Mouse (Mus musculus) hindbrain, embryonic 12.5 days (tissue): ENCODE measurements around the gene Chgb. TPM values are rescaled to one million over a fixed set of nuclear protein-coding genes. Genes with fewer than 3 reads are reported as not detected.

Experiments
- ATAC-seq: fragments of 200-750 bp; cut with Nextera tagmentation; 2 replicates; pipeline ENCODE4 v1.8.0; 2017; ENCODE audit warnings: moderate TSS enrichment; ENCODE audit not compliant: low FRiP score
- H3K27ac ChIP-seq: fragments of 300-500 bp; sonication (generic); 2 replicates; pipeline ENCODE4 v1.5.1; 2016; ENCODE audit warnings: mild to moderate bottlenecking
- H3K27me3 ChIP-seq: fragments of 300-500 bp; sonication (generic); 2 replicates; pipeline ENCODE4 v1.6.1; 2016; ENCODE audit warnings: mild to moderate bottlenecking
- H3K36me3 ChIP-seq: fragments of 300-500 bp; sonication (generic); 2 replicates; pipeline ENCODE4 v1.6.1; 2016; ENCODE audit warnings: mild to moderate bottlenecking
- H3K4me1 ChIP-seq: fragments of 300-500 bp; sonication (generic); 2 replicates; pipeline ENCODE4 v1.6.1; 2016
- H3K4me2 ChIP-seq: fragments of 300-500 bp; sonication (generic); replicated peaks from 2 replicates; pipeline ENCODE4 v1.6.1; 2016; ENCODE audit warnings: mild to moderate bottlenecking
- H3K4me3 ChIP-seq: fragments of 300-500 bp; sonication (generic); 2 replicates; pipeline ENCODE4 v1.5.1; 2016; ENCODE audit warnings: mild to moderate bottlenecking
- H3K9ac ChIP-seq: fragments of 300-500 bp; sonication (generic); 2 replicates; pipeline ENCODE4 v1.6.1; 2016; ENCODE audit warnings: mild to moderate bottlenecking, moderate library complexity
- H3K9me3 ChIP-seq: fragments of 300-500 bp; sonication (generic); replicated peaks from 2 replicates; pipeline ENCODE4 v1.6.1; 2016; ENCODE audit warnings: mild to moderate bottlenecking
- WGBS: fragments of 180-500 bp; shearing (Covaris S2); methylation state at CpG from one replicate; pipeline ENCODE4 v1.1.7; 2016; 5-methylcytosine and 5-hydroxymethylcytosine counted together
- polyA plus RNA-seq: library from polyadenylated mRNA; unstranded; fragments of >200 nt; fragmentation: Nextera tagmentation; extraction: Ambion mirVana; gene quantifications from 2 replicates; pipeline ENCODE4 v1.2.1, GENCODE M21; 2016

Chgb gene
- polyA plus RNA-seq, 1 experiment from 2014 or later = 56.2 TPM

- Histone ChIP-seq H3K27me3 (no peaks in the 10 kb centered on the region), H3K4me1 (no peaks in the 10 kb centered on the region), H3K9me3 (no peaks in the 10 kb centered on the region), H3K4me3 (no peak overlapping the region), H3K4me2 (no peak overlapping the region), H3K36me3 (no peaks in the 10 kb centered on the region), H3K9ac (no peak overlapping the region), H3K27ac (no peak overlapping the region)
- ATAC-seq = no peak
- 70% methylated on average over 5 of the region's 5 CpGs for WGBS
Observed at GRCm38 (mm10) chr2:132757911-132758310, 23.2 kb upstream of the Chgb start.

DNA sequence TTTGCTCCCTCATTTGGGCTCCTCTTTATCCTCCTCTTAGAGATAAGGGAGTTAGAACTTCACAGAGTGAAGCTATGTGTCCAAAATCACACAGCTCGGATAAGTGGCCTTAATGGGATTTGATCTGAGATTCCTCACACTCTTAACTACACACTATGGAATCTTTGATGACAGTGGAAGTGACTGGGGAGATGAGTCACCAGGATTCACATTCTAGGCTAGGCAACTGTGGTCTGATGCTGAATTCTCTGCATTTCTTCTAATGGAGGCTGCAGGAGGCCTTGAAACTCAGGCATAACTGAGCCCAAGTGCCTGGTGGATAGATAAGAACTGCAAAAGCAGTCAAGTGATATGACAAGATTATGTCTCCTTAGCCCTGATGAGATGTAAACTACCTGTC is 10.3 kb upstream of the Chgb start:
- Histone ChIP-seq H3K9me3 (no peaks in the 10 kb centered on the region), H3K4me2 (no peak overlapping the region), H3K9ac (no peak overlapping the region), H3K27ac (no peak overlapping the region), H3K36me3 (no peaks in the 10 kb centered on the region), H3K4me1 (no peaks in the 10 kb centered on the region), H3K4me3 (no peak overlapping the region), H3K27me3 (no peaks in the 10 kb centered on the region)
- ATAC-seq = no peak
- 63% methylated on average over 1 of the region's 1 CpGs for WGBS

- no peaks in the 10 kb centered on the region for H3K9me3 ChIP-seq
- H3K4me3 ChIP-seq = peak overlapping the region; percentile 44
- no peaks in the 10 kb centered on the region for H3K27me3 ChIP-seq
- peak overlapping the region; percentile 74 for H3K9ac ChIP-seq
- H3K4me2 ChIP-seq = peak overlapping the region; percentile 67
- ATAC-seq = peak; percentile 98
- peak overlapping the region; percentile 96 for H3K27ac ChIP-seq
- peaks cover 14% of the 10 kb centered on the region for H3K4me1 ChIP-seq
- 1% methylated on average over 40 of the region's 41 CpGs for WGBS
- no peaks in the 10 kb centered on the region for H3K36me3 ChIP-seq
Observed at GRCm38 (mm10) chr2:132781439-132782068, 476 bp downstream of the Chgb start.

- Histone ChIP-seq H3K9ac (no peak overlapping the region), H3K4me1 (peaks cover 7% of the 10 kb centered on the region; the same call in 1 of the 2 replicates), H3K27me3 (no peaks in the 10 kb centered on the region), H3K9me3 (no peaks in the 10 kb centered on the region), H3K27ac (no peak overlapping the region), H3K36me3 (no peaks in the 10 kb centered on the region), H3K4me3 (no peak overlapping the region), H3K4me2 (no peak overlapping the region)
- WGBS = 84% methylated on average over 6 of the region's 6 CpGs
- no peak for ATAC-seq
Observed at GRCm38 (mm10) chr2:132784039-132784438, 3.0 kb downstream of the Chgb start.

DNA sequence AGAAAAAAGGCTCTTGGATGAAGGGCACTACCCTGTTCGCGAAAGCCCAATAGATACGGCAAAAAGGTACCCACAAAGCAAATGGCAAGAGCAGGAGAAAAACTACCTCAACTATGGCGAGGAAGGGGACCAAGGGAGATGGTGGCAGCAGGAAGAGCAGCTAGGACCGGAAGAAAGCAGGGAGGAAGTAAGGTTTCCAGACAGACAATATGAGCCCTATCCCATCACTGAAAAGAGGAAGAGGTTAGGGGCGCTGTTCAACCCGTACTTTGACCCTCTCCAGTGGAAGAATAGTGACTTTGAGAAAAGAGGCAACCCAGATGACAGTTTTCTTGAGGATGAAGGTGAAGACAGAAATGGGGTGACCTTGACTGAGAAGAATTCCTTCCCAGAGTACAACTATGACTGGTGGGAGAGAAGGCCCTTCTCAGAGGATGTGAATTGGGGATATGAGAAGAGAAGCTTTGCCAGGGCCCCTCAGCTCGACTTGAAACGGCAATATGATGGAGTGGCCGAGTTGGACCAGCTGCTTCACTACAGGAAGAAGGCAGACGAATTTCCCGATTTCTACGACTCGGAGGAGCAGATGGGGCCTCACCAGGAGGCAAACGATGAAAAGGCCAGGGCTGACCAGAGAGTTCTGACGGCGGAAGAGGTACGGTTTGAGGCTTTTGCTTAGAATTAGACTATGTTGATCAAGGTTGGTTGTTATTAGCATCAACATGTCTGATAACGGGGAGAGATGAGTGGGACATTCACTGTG is 12.5 kb downstream of the Chgb start:
- H3K4me3 ChIP-seq = no peak overlapping the region
- no peaks in the 10 kb centered on the region for H3K27me3 ChIP-seq
- no peak overlapping the region for H3K9ac ChIP-seq
- no peaks in the 10 kb centered on the region for H3K4me1 ChIP-seq
- H3K9me3 ChIP-seq = no peaks in the 10 kb centered on the region
- no peak overlapping the region for H3K27ac ChIP-seq
- WGBS = 86% methylated on average over 19 of the region's 19 CpGs
- no peak overlapping the region for H3K4me2 ChIP-seq
- H3K36me3 ChIP-seq = peaks cover 18% of the 10 kb centered on the region
- ATAC-seq = no peak

GRCm38 (mm10) chr2:132794204-132794586 is 13.1 kb downstream of the Chgb start:
- Histone ChIP-seq H3K27ac (no peak overlapping the region), H3K4me3 (no peak overlapping the region), H3K9me3 (no peaks in the 10 kb centered on the region), H3K4me2 (no peak overlapping the region), H3K27me3 (no peaks in the 10 kb centered on the region), H3K36me3 (peaks cover 18% of the 10 kb centered on the region), H3K4me1 (no peaks in the 10 kb centered on the region), H3K9ac (no peak overlapping the region)
- ATAC-seq = no peak
- WGBS = 88% methylated on average over 7 of the region's 7 CpGs

DNA sequence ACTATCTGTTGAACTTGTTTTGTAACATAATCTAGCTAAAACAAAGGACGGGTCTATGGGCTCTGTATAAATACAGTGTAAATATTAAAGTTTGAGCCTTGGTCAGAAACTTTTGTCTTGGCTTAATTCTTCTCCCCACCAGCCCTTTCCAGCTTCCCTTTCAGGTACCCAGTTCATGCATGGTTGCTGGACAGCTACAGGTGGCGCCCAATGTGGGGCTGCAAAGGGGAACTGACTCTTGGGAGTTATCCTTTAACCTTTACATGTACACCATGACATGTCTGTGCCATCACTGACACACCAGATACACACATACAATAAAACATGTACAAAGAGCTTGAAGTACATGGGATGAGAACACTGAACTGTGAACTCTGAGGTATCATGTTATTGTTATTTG is 21.9 kb downstream of the Chgb start:
- no peak overlapping the region for H3K4me3 ChIP-seq
- H3K27ac ChIP-seq = no peak overlapping the region
- ATAC-seq = no peak
- no peak overlapping the region for H3K4me2 ChIP-seq
- no peak overlapping the region for H3K9ac ChIP-seq
- H3K4me1 ChIP-seq = no peaks in the 10 kb centered on the region
- H3K36me3 ChIP-seq = peaks cover 44% of the 10 kb centered on the region
- WGBS = 88% methylated on average over 2 of the region's 2 CpGs
- no peaks in the 10 kb centered on the region for H3K27me3 ChIP-seq
- no peaks in the 10 kb centered on the region for H3K9me3 ChIP-seq

- WGBS = under 1% methylated on average over 59 of the region's 59 CpGs
- peak; percentile 100 for ATAC-seq
- Histone ChIP-seq H3K27me3 (no peaks in the 10 kb centered on the region), H3K9me3 (no peaks in the 10 kb centered on the region), H3K4me3 (peak within 1 kb of the TSS; percentile 86), H3K4me2 (peak within 1 kb of the TSS; percentile 87), H3K9ac (peak within 1 kb of the TSS; percentile 78), H3K27ac (0 out of 2 replicates have a peak within 1 kb of the TSS, but pooled peaks have one; percentile 44), H3K4me1 (peaks cover 19% of the 10 kb centered on the region), H3K36me3 (peaks cover 20% of the 10 kb centered on the region)
Observed at GRCm38 (mm10) chr2:132815608-132816314, 34.7 kb downstream of the Chgb start, which contains the start of the genes Trmt6 and Mcm8. Trmt6 (minus strand) TSS chr2:132816055. Mcm8 (plus strand) TSS chr2:132816141.

DNA sequence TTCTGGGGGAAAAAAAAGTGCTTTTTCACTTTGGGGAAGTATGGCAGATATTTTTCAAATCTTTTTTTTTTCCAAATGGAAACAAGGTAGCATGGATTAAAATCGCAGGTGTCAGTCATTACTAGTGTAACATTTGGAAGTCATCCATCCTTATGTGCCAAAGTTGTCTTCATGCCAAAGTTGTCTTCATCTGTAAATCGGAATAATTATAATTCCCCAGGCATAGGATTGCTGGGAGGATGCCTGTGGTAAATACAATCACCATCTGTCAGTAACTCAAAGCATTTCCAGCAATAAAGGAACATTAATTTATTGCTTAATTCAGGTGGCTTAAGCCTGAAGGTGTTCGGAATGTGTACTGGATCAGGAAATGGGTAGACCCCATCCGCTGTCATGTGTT is 60.0 kb downstream of the Chgb start:
- Histone ChIP-seq H3K4me1 (no peaks in the 10 kb centered on the region), H3K4me2 (no peak overlapping the region), H3K4me3 (no peak overlapping the region), H3K27me3 (no peaks in the 10 kb centered on the region), H3K9me3 (no peaks in the 10 kb centered on the region), H3K9ac (no peak overlapping the region), H3K27ac (no peak overlapping the region), H3K36me3 (peaks cover 5% of the 10 kb centered on the region)
- no peak for ATAC-seq
- WGBS = 90% methylated on average over 4 of the region's 4 CpGs

Other genes with a start within 250 kb of the Chgb start
- 71.0 and 82.5 TPM in 2 replicates for gene Gpcpd1, start 193.5 kb upstream of the Chgb start, polyA plus RNA-seq
- gene Shld1, start 94.3 kb upstream of the Chgb start, polyA plus RNA-seq = 18.4 and 19.9 TPM in 2 replicates
- 30.7 and 31.9 TPM in 2 replicates for gene Trmt6, start 34.8 kb downstream of the Chgb start, polyA plus RNA-seq
- gene Mcm8, start 34.9 kb downstream of the Chgb start, polyA plus RNA-seq = 13.1 and 14.3 TPM in 2 replicates
- gene Crls1, start 65.4 kb downstream of the Chgb start, polyA plus RNA-seq = 25.1 and 30.2 TPM in 2 replicates
- gene Lrrn4, start 99.6 kb downstream of the Chgb start, polyA plus RNA-seq = 0.10 and 0.16 TPM in 2 replicates
- gene Fermt1, start 164.6 kb downstream of the Chgb start, polyA plus RNA-seq = 1.8 and 2.0 TPM in 2 replicates